In genomic region chr2:30658480-30658843, GRCm38 (mm10) we compare ENCODE assay signal across 8 mouse cellular contexts.
DNase-seq lines count a peak whose midpoint lies in the region; ATAC-seq lines count a peak whose summit lies in the region.

No protein-coding gene starts in this region.

- peak overlapping the region; percentile 98 for H3K27ac ChIP-seq in heart, embryonic 10.5 days
- H3K27ac ChIP-seq in kidney, embryonic 15.5 days = peak overlapping the region; percentile 100

- peak overlapping the region; percentile 75 for H3K4me2 ChIP-seq in kidney, embryonic 15.5 days

- 0% methylated on average over 45 of the region's 45 CpGs for WGBS in heart, embryonic 10.5 days
- WGBS in kidney, embryonic 15.5 days = under 1% methylated on average over 44 of the region's 45 CpGs

- peak; percentile 70 for ATAC-seq in erythroblast, adult 5-6 weeks (replicated peaks; ENCODE audit: low FRiP score, poor library complexity, severe bottlenecking)
- peak; percentile 84 for ATAC-seq in kidney, embryonic 15.5 days (replicated peaks; ENCODE audit: low FRiP score)
- peak; percentile 83 for ATAC-seq in monocyte, adult 5-6 weeks (replicated peaks; ENCODE audit: insufficient number of reproducible peaks, low FRiP score, low TSS enrichment, poor library complexity, severe bottlenecking)

- peaks cover 77% of the 10 kb centered on the region for H3K4me1 ChIP-seq in heart, embryonic 10.5 days
- H3K4me1 ChIP-seq in kidney, embryonic 15.5 days = peaks cover 76% of the 10 kb centered on the region

- no peaks in the 10 kb centered on the region for H3K27me3 ChIP-seq in heart, embryonic 10.5 days (ENCODE audit: insufficient read depth, poor library complexity, severe bottlenecking)
- H3K27me3 ChIP-seq in kidney, embryonic 15.5 days = no peaks in the 10 kb centered on the region; the same call in 1 of the 2 replicates

- H3K9ac ChIP-seq in kidney, embryonic 15.5 days = peak overlapping the region; percentile 55

- DNase-seq in B cell, adult 2 months = peak; percentile 100
- peak; percentile 99 for DNase-seq in brain, adult 2 months (ENCODE audit: low read depth, low spot score)
- peak; percentile 99 for DNase-seq in heart, embryonic 10.5 days (ENCODE audit: low spot score)
- peak; percentile 99 for DNase-seq in liver
- peak; percentile 96 to 99 for DNase-seq in spleen, postnatal 4 days (ENCODE audit: low spot score in 2 of 2)

- peak overlapping the region; percentile 64 for H3K4me3 ChIP-seq in heart, embryonic 10.5 days
- peak overlapping the region; percentile 45 for H3K4me3 ChIP-seq in kidney, embryonic 15.5 days (replicated peaks)

- no peaks in the 10 kb centered on the region for H3K9me3 ChIP-seq in heart, embryonic 10.5 days
- H3K9me3 ChIP-seq in kidney, embryonic 15.5 days (replicated peaks) = no peaks in the 10 kb centered on the region

- H3K36me3 ChIP-seq in heart, embryonic 10.5 days = no peaks in the 10 kb centered on the region
- no peaks in the 10 kb centered on the region for H3K36me3 ChIP-seq in kidney, embryonic 15.5 days

Comparison
In these comparisons a context has a peak if more than half of its experiments do, and no peak if none do; other contexts are left out.
1. Peak in every context shown above with its lines: DNase-seq, ATAC-seq, H3K4me3 ChIP-seq and H3K27ac ChIP-seq.